Mouse (Mus musculus) testis, postnatal 14 days (tissue): ENCODE results near the gene Med17.
A peak's percentile ranks its signal among the peaks of the same experiment; 100 is the strongest.

ENCODE experiments used
- DNase-seq: peaks from one replicate; pipeline ENCODE4 v3.0.0; 2021; ENCODE audit warnings: low spot score

Gene Med17

GRCm38 (mm10) chr9:15288402-15288801 lies 8.7 kb upstream of the Med17 start:
- DNase-seq, result no peak

DNA sequence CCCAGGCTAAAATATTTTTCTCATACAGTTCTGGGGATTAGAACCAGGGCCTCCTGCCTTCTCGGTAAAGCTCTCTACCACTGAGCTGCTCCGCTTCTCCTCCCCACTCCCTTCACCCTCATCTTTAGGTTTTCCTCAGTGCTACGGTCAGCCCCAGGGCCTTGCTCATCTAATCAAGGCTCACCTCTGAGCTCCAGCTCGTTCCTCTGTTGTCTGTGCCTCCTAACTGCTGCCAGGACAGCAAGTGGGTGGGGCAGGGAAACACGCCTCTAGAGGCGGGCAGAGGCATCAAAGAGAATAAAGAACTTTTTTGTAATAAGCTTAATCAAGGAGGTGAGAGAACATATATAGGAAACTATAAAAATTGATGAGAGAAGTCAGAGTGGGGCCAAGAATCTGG lies 8.1 kb upstream of the Med17 start:
- DNase-seq, result no peak

- DNase-seq, result no peak
These were observed 5.7 kb upstream of the Med17 start for GRCm38 (mm10) chr9:15285443-15285842.

DNA sequence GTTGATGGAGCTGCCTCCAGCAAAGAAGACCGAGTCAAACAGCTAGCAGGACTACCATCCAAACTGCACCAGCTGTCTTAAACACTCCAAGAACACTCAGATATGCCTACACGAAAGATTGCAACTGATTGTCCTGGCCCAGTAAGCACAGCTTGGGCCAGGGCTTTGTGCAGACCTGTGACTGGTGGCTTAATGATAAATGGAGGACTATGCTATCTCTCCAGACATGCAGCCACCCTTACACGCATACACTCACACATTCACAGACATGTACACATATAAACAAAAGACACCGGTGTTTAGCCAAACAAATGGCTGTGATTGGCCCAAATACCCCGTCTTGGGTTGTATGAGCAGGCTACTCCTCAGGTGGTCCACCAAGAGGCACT lies 754 bp upstream of the Med17 start:
- no peak for DNase-seq

- DNase-seq, result no peak
These were observed 537 bp downstream of the Med17 start for GRCm38 (mm10) chr9:15279139-15279648.

DNA sequence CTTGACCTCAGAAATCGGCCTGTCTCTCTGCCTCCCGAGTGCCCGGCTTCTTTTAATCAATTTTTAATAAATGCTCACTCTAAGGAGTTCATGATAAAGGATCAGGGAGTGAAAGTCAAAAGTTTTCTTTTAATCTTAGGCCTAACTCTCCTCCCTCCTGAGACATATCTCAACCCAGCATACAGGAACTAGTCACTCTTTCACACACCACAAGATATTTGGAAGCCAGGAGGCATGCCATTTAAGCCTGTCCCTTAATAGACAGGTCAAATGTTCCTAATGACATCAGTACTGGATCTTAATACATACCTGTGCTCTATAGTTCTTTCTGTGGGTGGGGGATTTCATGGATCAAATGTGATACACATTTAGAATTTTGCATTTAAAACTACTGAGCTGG lies 1.4 kb downstream of the Med17 start:
- DNase-seq, result no peak

GRCm38 (mm10) chr9:15276855-15277254 lies 2.9 kb downstream of the Med17 start:
- DNase-seq, result no peak

DNA sequence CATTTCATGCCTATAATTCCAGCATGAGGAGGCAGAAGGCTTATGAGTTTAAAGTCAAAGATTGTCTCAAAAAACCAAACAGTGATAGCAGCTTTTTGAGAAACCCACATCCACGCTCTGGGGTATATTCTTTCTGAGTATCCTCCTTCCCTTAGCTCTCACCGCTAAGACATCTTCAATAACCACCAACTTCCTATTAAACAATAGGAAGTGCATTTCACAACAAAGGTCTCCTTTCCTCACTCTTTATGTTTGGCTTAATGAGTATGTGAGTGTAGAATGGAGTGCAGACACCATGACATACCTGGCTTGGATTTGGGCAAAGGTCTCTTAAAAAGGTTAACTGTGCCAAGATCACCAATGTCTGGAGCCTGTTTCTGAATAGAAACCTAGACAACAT lies 5.8 kb downstream of the Med17 start:
- no peak for DNase-seq

GRCm38 (mm10) chr9:15263487-15263886 lies 16.2 kb downstream of the Med17 start:
- no peak for DNase-seq

- no peak for DNase-seq
These were observed 17.8 kb downstream of the Med17 start for GRCm38 (mm10) chr9:15261980-15262379.

GRCm38 (mm10) chr9:15256214-15256613 lies 23.5 kb downstream of the Med17 start:
- DNase-seq, result no peak

- no peak for DNase-seq
These were observed 25.2 kb downstream of the Med17 start for GRCm38 (mm10) chr9:15254501-15254900.

- DNase-seq, result no peak
These were observed 27.5 kb downstream of the Med17 start for GRCm38 (mm10) chr9:15252196-15252595.

DNA sequence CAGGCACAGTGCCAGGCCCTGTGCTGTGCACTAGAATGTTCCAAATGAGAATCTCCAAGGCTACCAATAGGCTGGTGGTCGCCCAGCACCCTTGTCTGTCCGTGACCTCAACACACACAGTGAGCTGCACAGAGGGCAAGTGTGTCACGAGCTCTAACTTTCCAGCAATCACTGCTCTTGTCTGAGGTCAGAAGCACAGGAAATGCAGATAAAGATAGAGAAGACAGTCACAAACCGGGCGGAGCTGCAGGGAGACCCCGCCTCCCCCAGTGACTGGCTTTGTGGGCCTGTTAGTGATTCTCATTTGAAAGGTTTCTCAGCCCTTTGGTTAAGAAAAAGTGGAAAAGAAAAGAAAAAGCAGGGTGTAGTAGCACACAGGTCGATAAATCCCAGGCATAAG lies 29.4 kb downstream of the Med17 start:
- no peak for DNase-seq

DNA sequence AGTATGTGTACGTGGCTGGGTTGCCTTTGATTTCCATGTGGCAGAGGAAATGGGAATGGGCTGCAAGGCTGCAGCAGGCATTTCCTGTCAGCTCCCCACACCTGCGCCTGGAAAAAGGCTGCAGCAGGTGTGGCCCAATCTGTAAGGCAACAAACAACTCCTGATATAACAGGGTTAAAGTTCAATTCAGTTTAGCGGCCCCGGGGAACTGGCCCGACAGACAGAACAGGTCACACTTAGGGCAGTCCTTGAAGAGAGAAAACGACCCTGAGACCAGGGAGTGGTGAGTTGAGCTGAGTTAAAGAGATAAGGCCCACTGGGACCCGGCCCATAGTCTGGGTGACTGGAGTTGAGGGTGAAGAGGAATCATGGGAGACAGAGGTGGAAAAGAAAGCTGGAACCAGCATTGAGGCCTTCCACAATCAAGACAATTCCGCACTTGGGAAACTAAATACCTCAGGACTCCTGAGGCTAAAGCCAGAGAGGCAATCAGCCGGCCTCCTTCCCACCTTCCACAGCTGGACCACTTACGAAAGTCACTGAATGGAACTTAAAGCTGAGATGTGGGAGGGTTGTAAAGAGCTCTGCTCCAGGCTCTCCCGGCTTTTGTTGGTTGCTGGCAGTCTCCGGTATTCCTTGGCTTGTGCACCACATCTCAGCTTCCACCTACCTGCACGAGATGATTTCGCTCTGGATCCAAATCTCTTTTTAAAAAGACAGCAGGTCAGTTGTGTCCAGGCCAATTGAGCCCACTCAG lies 34.2 kb downstream of the Med17 start:
- DNase-seq, result no peak

DNA sequence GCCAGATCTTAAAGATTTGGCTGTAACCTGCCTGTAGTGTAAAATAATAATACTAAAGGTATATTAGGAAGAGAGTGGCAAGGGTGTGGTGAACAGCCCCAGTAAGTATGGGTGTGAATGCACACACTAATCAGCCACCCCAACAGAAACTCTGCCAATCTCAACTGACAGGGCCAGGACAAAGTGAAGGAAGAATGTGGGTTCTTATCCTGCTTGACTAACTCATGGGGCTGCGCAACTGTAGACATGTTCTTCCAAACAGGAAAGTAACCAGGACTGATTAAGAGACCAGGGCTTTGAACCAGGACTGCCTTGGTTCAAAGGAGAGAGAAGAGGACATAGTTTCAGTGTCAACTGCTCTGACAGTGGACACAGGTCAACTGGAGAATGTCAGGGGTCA lies 37.6 kb downstream of the Med17 start:
- DNase-seq, result no peak

DNA sequence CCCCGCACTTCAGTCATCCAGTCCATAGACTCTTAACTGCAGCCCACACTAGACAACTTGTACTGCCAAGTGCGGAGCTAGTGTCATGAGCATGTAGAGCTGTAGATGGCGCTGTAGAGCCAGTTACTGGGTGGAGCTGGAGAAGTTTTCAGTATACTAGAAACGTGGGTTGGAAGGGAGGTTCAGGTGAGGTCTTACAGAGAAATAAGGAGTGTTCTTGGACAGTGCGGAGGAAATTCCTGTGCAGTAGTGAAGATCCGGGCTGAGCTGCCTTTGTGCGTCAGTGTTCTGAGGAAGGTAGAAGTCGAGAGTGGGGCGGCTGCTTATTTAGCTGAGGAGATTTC lies 38.2 kb downstream of the Med17 start:
- peak; percentile 64 for DNase-seq

- DNase-seq, result no peak
These were observed 38.7 kb downstream of the Med17 start for GRCm38 (mm10) chr9:15240863-15241595.

DNA sequence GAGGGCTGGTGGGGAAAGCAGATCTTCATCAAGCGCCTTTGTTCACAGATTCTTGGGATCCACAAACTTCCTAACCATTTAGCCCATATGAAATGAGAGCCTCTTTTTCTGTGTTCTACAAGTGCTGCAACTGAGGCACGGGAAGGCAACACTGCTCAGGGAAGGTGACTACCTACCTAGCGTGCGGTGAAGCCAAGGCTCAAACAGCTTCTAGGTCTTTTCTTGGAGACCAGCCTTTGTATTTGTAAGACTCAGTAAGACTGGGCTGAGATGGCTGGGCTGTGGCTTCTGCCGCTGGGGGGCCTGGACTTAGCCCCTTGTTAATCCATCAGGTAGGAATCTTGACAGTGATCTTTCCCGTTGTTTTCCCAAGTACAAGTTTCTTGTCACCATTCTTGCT lies 39.7 kb downstream of the Med17 start:
- no peak for DNase-seq

- peak; percentile 31 for DNase-seq
These were observed 40.4 kb downstream of the Med17 start, which contains the start of gene Vstm5 for GRCm38 (mm10) chr9:15239042-15239925. Gene Vstm5, plus strand, starts transcription at chr9:15239045.

- no peak for DNase-seq
These were observed 41.3 kb downstream of the Med17 start for GRCm38 (mm10) chr9:15238297-15238990.
